12 mouse cellular contexts compared by ENCODE assay signal in the genomic region with DNA sequence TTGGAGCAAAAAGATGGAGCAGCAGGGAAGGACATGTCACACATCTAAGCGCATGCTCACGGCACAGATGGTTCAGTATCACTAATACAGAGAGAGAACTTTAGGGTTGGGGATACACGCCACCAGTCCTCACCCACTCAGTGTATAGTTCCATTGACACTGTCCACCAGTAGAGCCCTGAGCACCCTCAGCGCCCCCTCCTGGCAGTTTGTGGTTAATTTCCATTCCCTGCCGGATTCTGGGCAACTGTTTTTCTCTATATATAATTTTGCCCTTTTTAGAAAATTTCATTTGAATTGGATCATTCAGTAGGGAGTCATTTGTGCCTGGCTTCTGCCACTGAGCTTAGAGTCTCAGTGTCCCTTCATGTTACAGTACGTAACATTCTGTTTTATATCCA. TPM values are rescaled to one million over a fixed set of nuclear protein-coding genes. Genes with fewer than 3 reads are reported as not detected.
DNase-seq lines count a peak whose midpoint lies in the region; ATAC-seq and TF ChIP-seq lines count a peak whose summit lies in the region.
"Had no signal": no experiment of that assay in that cellular context is flagged by ENCODE, and none has a peak within 500 bp of the region (broad histone marks: within the 10 kb centered on the region; RNA-seq: fewer than 3 reads in every experiment).

No protein-coding gene starts in this region.

- H3K27me3 ChIP-seq in liver, adult 2 months (ENCODE audit: control insufficient read depth, insufficient read depth, low read length) = no peaks in the 10 kb centered on the region
- H3K27me3 ChIP-seq in liver, embryonic 12.5 days (replicated peaks) = no peaks in the 10 kb centered on the region
- no peaks in the 10 kb centered on the region for H3K27me3 ChIP-seq in forebrain, embryonic 11.5 days (ENCODE audit: control insufficient read depth, insufficient read depth, low read length)
- H3K27me3 ChIP-seq: neural tube, embryonic 12.5 days had no signal

- no peak overlapping the region for H3K27ac ChIP-seq in liver, adult 2 months (replicated peaks; ENCODE audit: insufficient read depth, low read depth, low read length)
- no peak overlapping the region for H3K27ac ChIP-seq in liver, embryonic 12.5 days
- H3K27ac ChIP-seq in forebrain, embryonic 11.5 days (ENCODE audit: low read depth, low read length) = no peak overlapping the region
- H3K27ac ChIP-seq: heart, embryonic 10.5 days; macrophage; neural tube, embryonic 12.5 days had no signal

- H3K9ac ChIP-seq in liver, adult 2 months (ENCODE audit: low read depth, low read length) = no peak overlapping the region
- H3K9ac ChIP-seq in liver, embryonic 12.5 days = no peak overlapping the region
- H3K9ac ChIP-seq in forebrain, embryonic 11.5 days (ENCODE audit: low read length) = no peak overlapping the region
- H3K9ac ChIP-seq: neural tube, embryonic 12.5 days had no signal

- no peaks in the 10 kb centered on the region for H3K9me3 ChIP-seq in liver, embryonic 12.5 days (replicated peaks)
- no peaks in the 10 kb centered on the region for H3K9me3 ChIP-seq in forebrain, embryonic 11.5 days (ENCODE audit: control insufficient read depth, low read length)
- H3K9me3 ChIP-seq: heart, embryonic 10.5 days; neural tube, embryonic 12.5 days had no signal

- peaks cover 30% of the 10 kb centered on the region for H3K79me2 ChIP-seq in liver, adult 2 months (ENCODE audit: control insufficient read depth, insufficient read depth, low read length)

- no peak for TF ChIP-seq POLR2A in liver, adult 2 months (IDR thresholded peaks at IDR 0.05; ENCODE audit: extremely low read depth, insufficient read depth, low read length)

- no peak overlapping the region for H3K4me3 ChIP-seq in liver, adult 2 months (ENCODE audit: insufficient read depth, low read depth, low read length)
- no peak overlapping the region for H3K4me3 ChIP-seq in liver, embryonic 12.5 days
- no peak overlapping the region for H3K4me3 ChIP-seq in forebrain, embryonic 11.5 days (ENCODE audit: low read depth, low read length)
- H3K4me3 ChIP-seq: heart, embryonic 10.5 days; neural tube, embryonic 12.5 days had no signal

- H3K4me1 ChIP-seq in liver, adult 2 months (ENCODE audit: control insufficient read depth, insufficient read depth, low read length) = peaks cover 2% of the 10 kb centered on the region
- H3K4me1 ChIP-seq in liver, embryonic 12.5 days = peaks cover 6% of the 10 kb centered on the region
- H3K4me1 ChIP-seq in forebrain, embryonic 11.5 days (replicated peaks; ENCODE audit: control insufficient read depth, insufficient read depth, low read length) = peaks cover 7% of the 10 kb centered on the region; the same call in 1 of the 2 replicates

- H3K4me2 ChIP-seq in liver, embryonic 12.5 days = no peak overlapping the region
- H3K4me2 ChIP-seq in forebrain, embryonic 11.5 days (ENCODE audit: low read depth, low read length, severe bottlenecking) = no peak overlapping the region
- H3K4me2 ChIP-seq: neural tube, embryonic 12.5 days had no signal

- peak; percentile 76 for TF ChIP-seq CTCF in liver, adult 2 months (IDR thresholded peaks at IDR 0.05; ENCODE audit: low read depth, low read length)

- ATAC-seq in liver, embryonic 12.5 days = no peak
- ATAC-seq in megakaryocyte, adult 5-6 weeks (ENCODE audit: poor library complexity, severe bottlenecking) = peak; percentile 92
- no peak for ATAC-seq in forebrain, embryonic 11.5 days (replicated peaks; ENCODE audit: low FRiP score)
- ATAC-seq: intestine, embryonic 16.5 days had no signal

- DNase-seq in liver, adult 2 months (ENCODE audit: extremely low read depth, low read depth, low spot score) = no peak
- DNase-seq in ES-CJ7 (ENCODE audit: low read depth, low spot score) = peak; percentile 10
- peak; percentile 74 for DNase-seq in adrenal gland, postnatal 14 days
- DNase-seq in forebrain, embryonic 11.5 days (ENCODE audit: low spot score) = no peak
- no peak for DNase-seq in cerebellum, adult 11-12 months
- DNase-seq: cerebellum, adult 9-10 months had no signal

- no peaks in the 10 kb centered on the region for H3K36me3 ChIP-seq in liver, adult 2 months (ENCODE audit: control insufficient read depth, insufficient read depth, low read length)
- H3K36me3 ChIP-seq in liver, embryonic 12.5 days = no peaks in the 10 kb centered on the region
- no peaks in the 10 kb centered on the region for H3K36me3 ChIP-seq in forebrain, embryonic 11.5 days (ENCODE audit: control insufficient read depth, insufficient read depth, low read length)
- H3K36me3 ChIP-seq: heart, embryonic 10.5 days; neural tube, embryonic 12.5 days had no signal

- WGBS in liver, adult 2 months = 85% methylated on average over 6 of the region's 6 CpGs
- WGBS in liver, embryonic 12.5 days (ENCODE audit: insufficient replicate concordance) = 73% methylated on average over 6 of the region's 6 CpGs
- WGBS in forebrain, embryonic 11.5 days = 82% methylated on average over 6 of the region's 6 CpGs

RNA-seq across cellular contexts. Expression of a gene that starts 27.1 kb away (rescaled TPM):
- total RNA-seq in liver, adult 2 months (2014; rRNA removed) = 14.7 and 16.8 TPM in 2 replicates
- polyA plus RNA-seq in liver, adult 2 months (2012; rRNA removed) = 12.7 and 13.3 TPM in 2 replicates
- 1.7 and 1.8 TPM in 2 replicates for polyA plus RNA-seq in liver, embryonic 12.5 days (2016; fragmentation: Nextera tagmentation; extraction: Ambion mirVana)
- 25.8 and 33.5 TPM in 2 replicates for total RNA-seq in adrenal gland, postnatal 14 days (2021)
- 9.6 and 9.7 TPM in 2 replicates for total RNA-seq in megakaryocyte, adult 5-6 weeks (2015)
- 5.7 and 7.6 TPM in 2 replicates for total RNA-seq in megakaryocyte, adult 5-6 weeks (2017)
- polyA plus RNA-seq in forebrain, embryonic 11.5 days (2014; fragmentation: Nextera tagmentation; extraction: Ambion mirVana) = 8.6 and 8.8 TPM in 2 replicates

Comparison
In these comparisons a context has a peak if more than half of its experiments do, and no peak if none do; other contexts are left out.
1. DNase-seq: peak in ES-CJ7 (single experiment) and adrenal gland, postnatal 14 days (single experiment); none in liver, adult 2 months (single experiment), forebrain, embryonic 11.5 days (single experiment) and cerebellum, adult 11-12 months (single experiment).